In the genomic region with DNA sequence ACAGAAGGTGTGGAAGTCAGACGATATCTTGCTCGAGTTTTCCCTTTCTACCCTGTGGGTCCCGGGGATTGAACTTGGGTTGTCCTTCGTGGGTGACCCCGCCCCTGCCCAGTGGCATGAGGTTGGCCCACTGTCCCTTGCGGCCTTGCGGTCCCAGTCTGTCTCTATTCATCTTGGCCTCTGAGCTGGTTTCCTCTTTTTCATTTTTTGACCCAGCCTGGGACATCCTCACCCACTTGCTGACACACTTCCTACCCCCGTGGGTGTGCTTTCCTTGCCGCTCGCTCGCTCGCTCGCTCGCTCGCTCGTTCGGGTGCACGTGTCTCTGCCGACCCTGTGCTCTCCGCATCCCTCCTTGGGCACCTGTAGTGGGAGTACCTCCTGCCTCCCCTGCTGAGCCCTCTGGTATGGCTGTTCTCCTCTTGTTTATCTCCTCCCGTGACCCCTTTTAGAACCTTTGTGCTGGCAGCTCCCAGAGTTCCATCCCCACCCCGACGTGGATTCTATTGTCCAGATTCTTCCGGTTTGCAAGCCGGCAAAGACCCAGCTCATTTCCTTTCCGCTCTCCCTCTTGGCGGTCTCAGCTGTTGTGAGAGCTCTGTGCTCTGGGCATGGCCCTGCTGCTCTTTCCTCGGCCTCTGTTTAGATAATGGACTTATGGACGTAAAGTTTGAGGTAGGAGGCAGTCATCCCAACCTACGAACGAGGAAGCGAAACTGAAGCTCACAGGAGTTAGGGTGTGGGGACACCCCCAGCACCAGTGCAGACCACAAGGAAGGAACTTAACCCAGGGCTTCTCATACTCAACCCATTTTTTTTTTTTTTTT, we compare ENCODE assay signal across 8 mouse cellular contexts. TPM values are rescaled to one million over a fixed set of nuclear protein-coding genes. Genes with fewer than 3 reads are reported as not detected.
A peak's percentile ranks its signal among the peaks of the same experiment; 100 is the strongest.
DNase-seq lines count a peak whose midpoint lies in the region; ATAC-seq lines count a peak whose summit lies in the region.

No protein-coding gene starts in this region.

- H3K4me2 ChIP-seq in hindbrain, embryonic 11.5 days (replicated peaks; ENCODE audit: low read depth, low read length), result no peak overlapping the region
- peak overlapping the region; percentile 55 for H3K4me2 ChIP-seq in lung, embryonic 15.5 days
- no peak overlapping the region for H3K4me2 ChIP-seq in forebrain, embryonic 16.5 days (ENCODE audit: low read length)

- no peak for DNase-seq in hindbrain, embryonic 10.5 days (ENCODE audit: low spot score)
- no peak for DNase-seq in hindbrain, embryonic 11.5 days (ENCODE audit: low spot score)
- peak; percentile 68 for DNase-seq in thymus, postnatal 4 days
- DNase-seq in layer of hippocampus, adult 11-12 months (ENCODE audit: low spot score), result no peak

- H3K36me3 ChIP-seq in hindbrain, embryonic 10.5 days, result peaks cover 22% of the 10 kb centered on the region
- H3K36me3 ChIP-seq in hindbrain, embryonic 11.5 days (ENCODE audit: control insufficient read depth, insufficient read depth, low read length), result no peaks in the 10 kb centered on the region
- H3K36me3 ChIP-seq in lung, embryonic 15.5 days, result no peaks in the 10 kb centered on the region
- no peaks in the 10 kb centered on the region for H3K36me3 ChIP-seq in forebrain, embryonic 16.5 days (ENCODE audit: control insufficient read depth, insufficient read depth)

- peaks cover 40% of the 10 kb centered on the region for H3K4me1 ChIP-seq in hindbrain, embryonic 10.5 days (replicated peaks)
- H3K4me1 ChIP-seq in hindbrain, embryonic 11.5 days (replicated peaks; ENCODE audit: control insufficient read depth, insufficient read depth, low read length), result no peaks in the 10 kb centered on the region
- peaks cover 43% of the 10 kb centered on the region for H3K4me1 ChIP-seq in lung, embryonic 15.5 days
- H3K4me1 ChIP-seq in forebrain, embryonic 16.5 days (replicated peaks; ENCODE audit: control insufficient read depth, insufficient read depth, low read length), result peaks cover 10% of the 10 kb centered on the region

- H3K9ac ChIP-seq in hindbrain, embryonic 11.5 days (ENCODE audit: low read depth, low read length), result no peak overlapping the region
- no peak overlapping the region for H3K9ac ChIP-seq in lung, embryonic 15.5 days
- H3K9ac ChIP-seq in forebrain, embryonic 16.5 days (replicated peaks; ENCODE audit: low read depth, low read length), result no peak overlapping the region

- no peaks in the 10 kb centered on the region for H3K9me3 ChIP-seq in hindbrain, embryonic 10.5 days
- no peaks in the 10 kb centered on the region for H3K9me3 ChIP-seq in hindbrain, embryonic 11.5 days (ENCODE audit: control insufficient read depth, low read length)
- H3K9me3 ChIP-seq in lung, embryonic 15.5 days, result no peaks in the 10 kb centered on the region
- no peaks in the 10 kb centered on the region for H3K9me3 ChIP-seq in forebrain, embryonic 16.5 days (ENCODE audit: control insufficient read depth, low read length)

- 78% methylated on average over 32 of the region's 32 CpGs for WGBS in hindbrain, embryonic 10.5 days
- WGBS in hindbrain, embryonic 11.5 days, result 82% methylated on average over 32 of the region's 32 CpGs
- 70% methylated on average over 32 of the region's 32 CpGs for WGBS in lung, embryonic 15.5 days
- WGBS in forebrain, embryonic 16.5 days, result 79% methylated on average over 32 of the region's 32 CpGs

- peak overlapping the region; percentile 67 for H3K27ac ChIP-seq in hindbrain, embryonic 10.5 days
- no peak overlapping the region for H3K27ac ChIP-seq in hindbrain, embryonic 11.5 days (ENCODE audit: low read depth, low read length)
- peak overlapping the region; percentile 96 for H3K27ac ChIP-seq in lung, embryonic 15.5 days
- no peak overlapping the region for H3K27ac ChIP-seq in forebrain, embryonic 16.5 days (ENCODE audit: low read length)

- H3K4me3 ChIP-seq in hindbrain, embryonic 10.5 days, result no peak overlapping the region
- no peak overlapping the region for H3K4me3 ChIP-seq in hindbrain, embryonic 11.5 days (ENCODE audit: low read depth, low read length)
- H3K4me3 ChIP-seq in lung, embryonic 15.5 days, result no peak overlapping the region
- H3K4me3 ChIP-seq in forebrain, embryonic 16.5 days (replicated peaks; ENCODE audit: low read length), result no peak overlapping the region

- no peaks in the 10 kb centered on the region for H3K27me3 ChIP-seq in hindbrain, embryonic 10.5 days (ENCODE audit: insufficient read depth, poor library complexity, severe bottlenecking)
- no peaks in the 10 kb centered on the region for H3K27me3 ChIP-seq in hindbrain, embryonic 11.5 days (ENCODE audit: control insufficient read depth, insufficient read depth, low read length)
- no peaks in the 10 kb centered on the region for H3K27me3 ChIP-seq in lung, embryonic 15.5 days
- H3K27me3 ChIP-seq in forebrain, embryonic 16.5 days (replicated peaks; ENCODE audit: control insufficient read depth, insufficient read depth, low read length), result no peaks in the 10 kb centered on the region

- ATAC-seq in hindbrain, embryonic 11.5 days (ENCODE audit: low FRiP score), result no peak
- ATAC-seq in activated CD4-positive, CD25-positive, alpha-beta regulatory T cell, adult 4 months, result peak; percentile 85
- ATAC-seq in inflammation-experienced regulatory T-cells, adult 6 months, result peak; percentile 76
- no peak for ATAC-seq in lung, embryonic 15.5 days (ENCODE audit: borderline replicate concordance, extremely low read depth, low FRiP score, low TSS enrichment)
- ATAC-seq in forebrain, embryonic 16.5 days, result no peak

RNA-seq across cellular contexts. Expression of a gene that starts 9.8 kb away (rescaled TPM):
- polyA plus RNA-seq in hindbrain, embryonic 10.5 days (2016; fragmentation: Nextera tagmentation; extraction: Ambion mirVana), result 32.6 and 42.6 TPM in 2 replicates
- polyA plus RNA-seq in hindbrain, embryonic 11.5 days (2014; fragmentation: Nextera tagmentation; extraction: Ambion mirVana), result 9.0 and 10.1 TPM in 2 replicates
- 10 to 100 TPM; 14.5 to 21.0 TPM for polyA plus RNA-seq in activated CD4-positive, CD25-positive, alpha-beta regulatory T cell, adult 4 months (2017; shearing (Covaris generic))
- polyA plus RNA-seq in inflammation-experienced regulatory T-cells, adult 6 months (2017; shearing (Covaris generic)), result 10 to 100 TPM; 13.7 to 22.1 (median 16.7) TPM
- 57.1 and 58.6 TPM in 2 replicates for polyA plus RNA-seq in lung, embryonic 15.5 days (2015; fragmentation: Nextera tagmentation; extraction: Ambion mirVana)
- 20.6 and 22.5 TPM in 2 replicates for polyA plus RNA-seq in forebrain, embryonic 16.5 days (2015; fragmentation: Nextera tagmentation; extraction: Ambion mirVana)

RNA-seq across cellular contexts. Expression of a gene that starts 31.8 kb away (rescaled TPM):
- polyA plus RNA-seq in hindbrain, embryonic 10.5 days (2016; fragmentation: Nextera tagmentation; extraction: Ambion mirVana), result 17.2 and 17.3 TPM in 2 replicates
- 21.3 and 23.1 TPM in 2 replicates for polyA plus RNA-seq in hindbrain, embryonic 11.5 days (2014; fragmentation: Nextera tagmentation; extraction: Ambion mirVana)
- 10 to 100 TPM; 10.4 to 14.9 TPM for polyA plus RNA-seq in activated CD4-positive, CD25-positive, alpha-beta regulatory T cell, adult 4 months (2017; shearing (Covaris generic))
- polyA plus RNA-seq in inflammation-experienced regulatory T-cells, adult 6 months (2017; shearing (Covaris generic)), result 10 to 100 TPM; 12.0 to 18.5 (median 14.8) TPM
- 27.2 and 30.4 TPM in 2 replicates for polyA plus RNA-seq in lung, embryonic 15.5 days (2015; fragmentation: Nextera tagmentation; extraction: Ambion mirVana)
- polyA plus RNA-seq in forebrain, embryonic 16.5 days (2015; fragmentation: Nextera tagmentation; extraction: Ambion mirVana), result 32.7 and 37.6 TPM in 2 replicates

RNA-seq across cellular contexts. Expression of a gene that starts 43.0 kb away (rescaled TPM):
- 1,124 and 1,374 TPM in 2 replicates for polyA plus RNA-seq in hindbrain, embryonic 10.5 days (2016; fragmentation: Nextera tagmentation; extraction: Ambion mirVana)
- polyA plus RNA-seq in hindbrain, embryonic 11.5 days (2014; fragmentation: Nextera tagmentation; extraction: Ambion mirVana), result 1,244 and 1,247 TPM in 2 replicates
- polyA plus RNA-seq in activated CD4-positive, CD25-positive, alpha-beta regulatory T cell, adult 4 months (2017; shearing (Covaris generic)), result 1,000 to 10,000 TPM; 4,414 to 4,537 TPM
- polyA plus RNA-seq in inflammation-experienced regulatory T-cells, adult 6 months (2017; shearing (Covaris generic)), result 1,000 to 10,000 TPM; 3,093 to 3,894 (median 3,885) TPM
- 1,589 and 1,600 TPM in 2 replicates for polyA plus RNA-seq in lung, embryonic 15.5 days (2015; fragmentation: Nextera tagmentation; extraction: Ambion mirVana)
- 944 and 986 TPM in 2 replicates for polyA plus RNA-seq in forebrain, embryonic 16.5 days (2015; fragmentation: Nextera tagmentation; extraction: Ambion mirVana)

RNA-seq across cellular contexts. Expression of a gene that starts 48.8 kb away (rescaled TPM):
- 56.9 and 57.5 TPM in 2 replicates for polyA plus RNA-seq in hindbrain, embryonic 10.5 days (2016; fragmentation: Nextera tagmentation; extraction: Ambion mirVana)
- polyA plus RNA-seq in hindbrain, embryonic 11.5 days (2014; fragmentation: Nextera tagmentation; extraction: Ambion mirVana), result 31.8 and 39.4 TPM in 2 replicates
- 10 to 100 TPM; 22.2 to 30.6 TPM for polyA plus RNA-seq in activated CD4-positive, CD25-positive, alpha-beta regulatory T cell, adult 4 months (2017; shearing (Covaris generic))
- 10 to 100 TPM; 24.7 to 36.4 (median 28.6) TPM for polyA plus RNA-seq in inflammation-experienced regulatory T-cells, adult 6 months (2017; shearing (Covaris generic))
- 35.6 and 40.0 TPM in 2 replicates for polyA plus RNA-seq in lung, embryonic 15.5 days (2015; fragmentation: Nextera tagmentation; extraction: Ambion mirVana)
- 44.7 and 53.6 TPM in 2 replicates for polyA plus RNA-seq in forebrain, embryonic 16.5 days (2015; fragmentation: Nextera tagmentation; extraction: Ambion mirVana)

RNA-seq across cellular contexts. Expression of a gene that starts 50.2 kb away (rescaled TPM):
- 0.51 TPM in 1 of 2 replicates, not detected in the other for polyA plus RNA-seq in hindbrain, embryonic 10.5 days (2016; fragmentation: Nextera tagmentation; extraction: Ambion mirVana)
- polyA plus RNA-seq in hindbrain, embryonic 11.5 days (2014; fragmentation: Nextera tagmentation; extraction: Ambion mirVana), result 0.56 and 1.1 TPM in 2 replicates
- polyA plus RNA-seq in activated CD4-positive, CD25-positive, alpha-beta regulatory T cell, adult 4 months (2017; shearing (Covaris generic)), result not detected
- not detected for polyA plus RNA-seq in inflammation-experienced regulatory T-cells, adult 6 months (2017; shearing (Covaris generic))
- 4.7 and 7.0 TPM in 2 replicates for polyA plus RNA-seq in lung, embryonic 15.5 days (2015; fragmentation: Nextera tagmentation; extraction: Ambion mirVana)
- polyA plus RNA-seq in forebrain, embryonic 16.5 days (2015; fragmentation: Nextera tagmentation; extraction: Ambion mirVana), result not detected in 2 replicates

Comparison
In these comparisons a context has a peak if more than half of its experiments do, and no peak if none do; other contexts are left out.
1. H3K27ac ChIP-seq: peak in hindbrain, embryonic 10.5 days (single experiment) and lung, embryonic 15.5 days (single experiment); none in hindbrain, embryonic 11.5 days (single experiment) and forebrain, embryonic 16.5 days (single experiment).
2. ATAC-seq: peak in activated CD4-positive, CD25-positive, alpha-beta regulatory T cell, adult 4 months (single experiment) and inflammation-experienced regulatory T-cells, adult 6 months (single experiment); none in hindbrain, embryonic 11.5 days (single experiment), lung, embryonic 15.5 days (single experiment) and forebrain, embryonic 16.5 days (single experiment).